Mouse (Mus musculus) E14TG2a.4 (cell line): ENCODE results near the gene Bcar1.

Experiments used
- CTCF ChIP-seq: conservative IDR thresholded peaks from 2 replicates; pipeline ENCODE4 v1.5.1; 2014; ENCODE audit warnings: low read length
- POU5F1 ChIP-seq: IDR thresholded peaks from 2 replicates; pipeline ENCODE4 v1.6.1; 2014; ENCODE audit warnings: low read length, borderline replicate concordance

DNA sequence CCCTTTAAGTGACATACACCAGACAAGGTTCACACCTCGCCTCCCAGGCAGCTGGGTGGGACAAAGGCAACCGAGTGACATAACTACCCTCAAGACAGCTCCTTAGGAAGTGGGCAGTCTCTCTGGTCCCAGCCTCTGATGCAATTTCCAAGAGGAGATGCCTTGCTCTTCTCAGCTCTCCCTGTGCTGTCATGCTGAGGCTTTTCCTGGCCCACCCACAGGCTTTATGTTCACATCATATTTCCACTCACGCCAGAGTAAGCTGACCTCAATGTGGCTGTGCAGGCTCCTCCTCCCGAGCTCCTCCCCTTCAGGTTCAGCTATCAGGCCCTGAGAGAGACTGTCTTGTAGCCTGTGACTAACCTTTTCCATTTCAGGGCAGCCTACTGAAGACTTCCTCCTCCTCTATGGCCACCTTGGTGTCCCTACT lies 23.5 kb downstream of the Bcar1 start:
- no peak for TF ChIP-seq CTCF
- no peak for TF ChIP-seq POU5F1
